Mouse (Mus musculus) liver, postnatal 0 days (tissue): ENCODE results near the gene Olfml2a.

Experiments used
- CTCF ChIP-seq: sonication (generic); IDR thresholded peaks from 2 replicates; pipeline ENCODE4 v1.5.1; 2016; ENCODE audit warnings: antibody characterized with exemption, low read depth
- EP300 ChIP-seq: IDR thresholded peaks from 2 replicates; pipeline ENCODE4 v1.6.1; 2016; ENCODE audit warnings: antibody characterized with exemption, low read depth, mild to moderate bottlenecking

DNA sequence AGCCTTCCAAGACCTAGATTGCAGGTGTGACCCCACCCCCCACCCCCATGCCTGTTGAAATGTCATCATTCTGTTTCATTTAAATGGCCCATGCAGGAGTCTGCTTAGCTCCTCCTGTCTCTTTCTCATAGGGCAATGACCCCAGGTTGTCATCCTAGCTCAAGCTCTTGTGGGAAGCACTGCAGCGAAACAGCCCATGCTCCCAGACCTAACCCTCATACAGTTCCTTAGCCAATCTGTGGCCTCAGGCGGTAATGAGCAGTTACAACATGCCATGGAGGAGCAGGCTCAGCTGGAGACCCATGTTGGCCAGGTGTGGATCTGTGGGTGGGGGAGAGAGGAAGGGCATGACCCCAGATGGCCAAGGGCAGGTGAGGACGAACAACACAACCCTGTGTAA, 43.4 kb downstream of the Olfml2a start:
- TF ChIP-seq CTCF (no peak), EP300 (no peak)
